Mouse (Mus musculus): ENCODE data around the gene Olfr933. TPM values are rescaled to one million over a fixed set of nuclear protein-coding genes. Genes with fewer than 3 reads are reported as not detected.

Olfr933 gene
- polyA plus RNA-seq (2017; shearing (Covaris generic)), result 0.09 TPM

GRCm38 (mm10) chr9:38972013-38972412 lies at the start of gene Olfr933:
Gene Olfr933 (plus strand): TSS chr9:38972313.

GRCm38 (mm10) chr9:38929509-38929908 lies 42.6 kb upstream of the Olfr933 start, which contains the start of gene Olfr930:
Gene Olfr930 (plus strand): TSS chr9:38929809.

GRCm38 (mm10) chr9:38988215-38988614 lies 16.1 kb downstream of the Olfr933 start, which contains the start of gene Olfr934:
Gene Olfr934 (minus strand): TSS chr9:38988315.

GRCm38 (mm10) chr9:38999583-38999982 lies 27.5 kb downstream of the Olfr933 start, which contains the start of gene Olfr935:
Gene Olfr935 (minus strand): TSS chr9:38999683.

GRCm38 (mm10) chr9:39023277-39023676 lies 51.2 kb downstream of the Olfr933 start, which contains the start of gene Olfr146:
Gene Olfr146 (minus strand): TSS chr9:39023377.

Other genes starting within 250 kb of the Olfr933 start
- gene Olfr920, start 220.0 kb upstream of the Olfr933 start, polyA plus RNA-seq (2017; shearing (Covaris generic)), result not detected
- gene Olfr921, start 199.2 kb upstream of the Olfr933 start, polyA plus RNA-seq (2017; shearing (Covaris generic)), result not detected
- gene Olfr922, start 157.7 kb upstream of the Olfr933 start, polyA plus RNA-seq (2017; shearing (Covaris generic)), result not detected
- not detected for gene Olfr923, start 145.8 kb upstream of the Olfr933 start, polyA plus RNA-seq (2017; shearing (Covaris generic))
- gene Olfr924, start 127.9 kb upstream of the Olfr933 start, polyA plus RNA-seq (2017; shearing (Covaris generic)), result not detected
- gene Olfr26, start 117.3 kb upstream of the Olfr933 start, polyA plus RNA-seq (2017; shearing (Covaris generic)), result not detected
- not detected for gene Olfr926, start 95.2 kb upstream of the Olfr933 start, polyA plus RNA-seq (2017; shearing (Covaris generic))
- not detected for gene Olfr930, start 42.5 kb upstream of the Olfr933 start, polyA plus RNA-seq (2017; shearing (Covaris generic))
- gene Olfr934, start 16.0 kb downstream of the Olfr933 start, polyA plus RNA-seq (2017; shearing (Covaris generic)), result not detected
- gene Olfr935, start 27.4 kb downstream of the Olfr933 start, polyA plus RNA-seq (2017; shearing (Covaris generic)), result not detected
- not detected for gene Olfr146, start 51.1 kb downstream of the Olfr933 start, polyA plus RNA-seq (2017; shearing (Covaris generic))
- not detected for gene Olfr937, start 92.6 kb downstream of the Olfr933 start, polyA plus RNA-seq (2017; shearing (Covaris generic))
- not detected for gene Olfr938, start 106.6 kb downstream of the Olfr933 start, polyA plus RNA-seq (2017; shearing (Covaris generic))
- gene Olfr27, start 155.8 kb downstream of the Olfr933 start, polyA plus RNA-seq (2017; shearing (Covaris generic)), result not detected
- gene Olfr943, start 194.0 kb downstream of the Olfr933 start, polyA plus RNA-seq (2017; shearing (Covaris generic)), result 0.05 TPM
- gene Olfr944, start 229.6 kb downstream of the Olfr933 start, polyA plus RNA-seq (2017; shearing (Covaris generic)), result not detected

Measured in activated CD4-positive, CD25-positive, alpha-beta regulatory T cell, adult 9 weeks (primary cell).